Mouse (Mus musculus) CH12F3 (cell line): Measurements from ENCODE around the gene Cfdp1.

Experiments
- in situ Hi-C: fragments of 300-500 bp; cut with MboI; formaldehyde crosslinking; loops from 2 replicates; pipeline ENCODE4 v1.14.3; 2020; ENCODE audit warnings: low sequenced_read_pairs

The Cfdp1 gene

DNA sequence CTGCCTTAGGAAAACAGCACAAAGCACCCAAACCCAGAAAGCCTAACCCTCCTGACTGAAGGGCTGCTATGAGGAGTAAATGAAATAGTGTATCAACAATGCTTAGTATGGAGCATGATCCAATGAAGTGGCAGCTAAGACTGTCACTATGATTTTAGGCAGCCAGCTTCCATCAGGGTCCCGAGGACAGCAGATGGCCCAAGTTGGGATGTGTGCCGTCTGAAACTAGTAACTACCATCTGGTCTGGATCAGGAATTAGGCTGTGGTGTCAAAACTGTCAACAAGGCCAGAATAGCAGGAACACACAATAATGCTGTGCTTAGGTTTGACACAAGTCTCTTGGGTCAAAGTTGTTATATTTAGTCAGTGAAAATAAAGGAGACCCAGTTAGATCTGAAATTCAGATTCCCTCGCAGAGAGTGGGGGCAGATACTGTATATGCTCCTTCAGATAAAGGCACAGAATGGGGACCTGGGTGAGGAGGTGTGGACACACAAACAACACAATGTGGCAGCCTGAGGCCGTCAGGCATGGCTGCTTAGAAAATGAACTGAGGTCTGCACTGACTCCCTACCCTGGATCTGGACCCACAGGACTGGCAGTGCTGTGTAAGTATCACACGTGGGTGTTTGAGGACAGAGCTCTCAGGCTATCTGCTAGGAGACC lies 83.0 kb downstream of the Cfdp1 start:
- in situ Hi-C loops: no loop called here

DNA sequence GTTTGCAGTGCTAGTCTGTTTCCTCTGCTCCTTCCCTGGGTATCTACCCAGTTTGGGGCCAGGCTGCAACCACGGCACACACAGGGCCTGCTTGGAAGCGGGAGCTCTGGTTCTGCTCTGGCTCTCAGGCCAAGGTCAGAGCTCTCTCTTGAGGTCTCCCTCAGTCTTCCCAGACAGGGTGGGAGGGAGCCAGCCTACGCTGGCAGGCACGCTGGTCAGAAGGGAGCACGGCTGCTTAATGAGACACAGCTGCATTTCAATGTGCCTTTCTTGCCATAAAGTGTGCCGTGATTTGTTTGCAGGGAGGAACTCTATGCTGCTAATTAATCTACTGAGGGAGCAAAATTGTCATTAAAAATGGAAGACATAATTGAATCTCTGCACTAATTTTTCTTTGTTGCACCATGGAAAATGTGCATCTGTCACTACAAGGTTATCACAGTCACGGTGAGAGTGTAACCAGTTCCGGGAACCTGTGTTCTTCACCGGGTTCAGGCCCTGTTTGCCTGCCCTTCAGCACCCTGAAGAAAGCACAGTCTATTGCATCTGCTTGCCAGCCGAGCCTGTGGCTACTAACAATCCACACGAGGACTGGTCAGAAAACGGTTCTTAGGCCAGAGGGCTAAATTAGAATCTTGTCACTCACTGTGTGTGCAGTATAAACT lies 84.2 kb downstream of the Cfdp1 start:
- in situ Hi-C loops: no loop called here

DNA sequence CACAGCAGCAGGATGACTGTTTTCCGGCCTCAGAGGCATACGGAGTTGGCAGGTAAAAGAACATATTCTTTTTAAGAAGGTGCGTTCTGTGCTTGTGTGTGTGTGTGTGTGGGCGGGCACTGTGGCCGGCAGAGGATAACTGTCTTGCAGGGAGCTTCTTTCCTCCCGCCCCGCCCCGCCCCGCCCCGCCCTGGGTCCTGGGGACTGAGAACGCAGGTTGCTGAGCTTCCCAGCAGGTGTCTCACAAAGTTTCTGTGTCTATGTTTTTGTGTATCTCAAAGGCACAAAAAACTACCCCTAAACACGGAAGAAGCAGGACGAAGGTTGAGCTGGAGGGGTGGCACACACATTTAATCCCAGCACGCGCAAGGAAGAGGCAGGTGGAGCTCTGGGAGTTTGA lies 84.8 kb downstream of the Cfdp1 start:
- in situ Hi-C loops: no loop called here

DNA sequence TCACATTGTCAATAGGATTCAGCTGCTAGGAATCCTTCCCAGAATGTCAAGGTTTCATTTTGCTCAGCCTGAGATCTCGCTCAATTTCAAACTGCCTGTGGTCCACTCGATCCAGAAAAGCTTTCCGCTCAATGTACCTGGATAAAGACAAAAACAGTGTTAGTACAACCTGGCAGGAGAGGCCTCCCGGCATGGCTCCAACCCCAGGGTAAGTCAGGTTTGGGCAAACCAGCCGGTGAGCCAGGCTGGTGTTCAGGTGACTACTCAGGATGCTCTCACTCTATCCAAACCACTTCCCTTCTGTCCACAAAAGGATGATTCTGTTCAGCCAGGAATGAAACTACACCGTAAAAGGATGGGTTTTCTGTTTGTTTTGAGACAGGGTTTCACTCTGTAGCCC lies 85.4 kb downstream of the Cfdp1 start:
- in situ Hi-C loops: no loop called here

DNA sequence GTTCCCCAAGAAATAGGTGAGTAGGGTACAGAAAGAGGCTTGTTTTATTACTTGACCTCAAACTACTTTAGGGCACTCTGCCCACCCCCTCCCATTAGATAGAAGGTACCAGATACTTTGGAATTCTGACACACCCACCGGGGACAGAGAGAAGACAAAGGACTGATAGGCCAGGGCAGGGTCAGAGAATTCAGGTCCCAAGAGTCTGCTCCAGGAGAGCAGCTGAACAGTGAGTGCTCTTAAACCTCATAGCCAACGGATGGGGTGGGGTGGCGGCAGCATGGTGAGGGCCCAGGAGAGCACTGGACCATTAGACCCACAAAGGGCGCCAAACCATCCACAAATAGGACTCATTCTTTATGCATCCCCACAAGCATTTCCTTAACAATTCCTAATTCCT lies 88.5 kb downstream of the Cfdp1 start:
- in situ Hi-C loops: no loop called here

DNA sequence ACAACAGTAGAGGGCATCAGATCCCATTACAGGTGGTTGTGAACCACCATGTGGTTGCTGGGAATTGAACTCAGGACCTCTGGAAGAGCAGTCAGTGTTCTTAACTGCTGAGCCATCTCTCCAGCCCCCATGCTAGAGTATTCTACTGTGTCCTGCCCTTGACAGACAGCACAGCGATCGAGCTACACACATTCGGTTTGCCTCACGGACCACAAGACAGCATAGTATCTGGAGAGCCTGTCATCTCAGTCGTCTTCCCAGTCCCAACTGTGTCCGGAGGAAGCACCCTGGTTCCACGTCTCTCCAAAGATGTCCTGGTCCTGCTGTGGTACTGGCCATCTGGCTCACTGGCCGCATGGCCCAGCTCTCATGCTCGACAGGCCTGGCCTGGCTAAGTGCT lies 89.0 kb downstream of the Cfdp1 start:
- in situ Hi-C loops: no loop called here

DNA sequence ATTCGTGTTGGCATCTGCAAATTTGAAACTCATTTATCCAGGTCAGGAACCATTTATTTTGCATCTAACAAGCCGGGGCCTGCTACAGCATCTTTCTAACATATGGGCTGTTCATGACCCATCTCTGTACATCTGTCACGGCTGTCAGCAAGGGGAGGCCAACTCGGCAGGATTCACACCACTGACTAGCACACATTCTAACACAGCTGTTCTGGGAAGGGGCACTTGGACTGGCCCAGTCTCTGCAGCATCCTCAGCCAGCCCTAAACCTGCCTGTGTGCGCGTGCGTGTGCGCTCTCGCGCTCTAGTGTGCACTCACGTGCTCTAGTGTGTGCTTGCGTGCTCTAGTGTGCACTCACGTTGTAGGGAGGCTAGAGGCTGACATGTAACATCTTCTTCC lies 93.4 kb downstream of the Cfdp1 start:
- in situ Hi-C loops: no loop called here

DNA sequence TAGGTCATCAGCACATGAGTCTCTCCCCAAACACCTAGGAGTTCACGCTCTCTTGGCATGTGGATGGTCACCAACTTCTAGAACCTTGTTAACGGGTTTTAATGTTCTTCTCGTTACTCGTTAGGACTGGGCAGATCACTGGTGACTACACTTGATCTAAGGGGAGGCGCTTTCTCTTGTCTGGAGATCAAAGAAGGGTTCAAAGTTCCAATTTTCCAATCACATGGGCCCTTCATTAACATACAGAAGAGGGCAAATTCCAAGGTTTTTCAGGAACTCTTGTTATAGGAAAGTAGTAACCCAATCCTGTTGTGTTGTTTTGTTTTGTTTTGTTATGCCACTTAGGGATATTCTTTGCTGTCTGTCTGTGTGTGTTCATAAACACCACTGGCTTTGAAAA lies 95.3 kb downstream of the Cfdp1 start:
- in situ Hi-C loops: no loop called here

DNA sequence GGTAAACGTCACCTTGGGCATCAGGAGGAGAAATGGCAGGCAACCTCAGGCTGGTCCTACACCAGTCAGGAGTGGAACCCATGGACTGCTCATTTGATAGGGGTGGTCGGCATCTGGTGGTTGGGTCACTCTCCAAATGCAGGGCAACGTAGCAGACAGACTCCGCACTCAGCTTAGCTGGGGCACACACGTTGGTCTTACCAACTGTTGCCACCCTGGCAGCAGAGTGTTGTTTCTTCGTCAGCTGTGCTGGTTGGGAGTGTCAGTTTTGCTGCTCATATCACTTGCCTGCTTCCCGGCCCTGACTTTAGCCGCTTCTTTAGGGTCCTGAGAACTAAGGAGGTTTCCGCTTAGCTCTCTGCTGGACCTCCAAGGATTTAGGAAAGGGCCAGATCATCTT lies 96.5 kb downstream of the Cfdp1 start:
- in situ Hi-C loops: no loop called here

DNA sequence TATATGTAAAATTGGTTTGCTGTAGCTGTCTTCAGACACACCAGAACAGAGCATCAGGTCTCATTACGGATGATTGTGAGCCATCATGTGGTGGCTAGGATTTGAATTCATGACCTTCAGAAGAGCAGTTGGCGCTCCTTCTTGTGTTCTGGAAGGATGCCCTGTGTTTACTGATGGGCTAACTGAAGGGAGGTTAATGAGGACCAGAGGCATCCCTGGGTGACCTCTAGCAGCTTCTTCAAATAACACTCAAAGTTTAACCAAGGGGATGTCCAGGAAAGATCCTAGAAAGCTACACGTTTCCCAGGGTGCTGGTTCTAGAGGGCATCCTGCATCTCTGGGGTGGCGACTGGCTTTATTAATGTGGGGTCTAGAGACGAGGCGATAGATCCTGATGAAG lies 99.4 kb downstream of the Cfdp1 start:
- in situ Hi-C loops: no loop called here

DNA sequence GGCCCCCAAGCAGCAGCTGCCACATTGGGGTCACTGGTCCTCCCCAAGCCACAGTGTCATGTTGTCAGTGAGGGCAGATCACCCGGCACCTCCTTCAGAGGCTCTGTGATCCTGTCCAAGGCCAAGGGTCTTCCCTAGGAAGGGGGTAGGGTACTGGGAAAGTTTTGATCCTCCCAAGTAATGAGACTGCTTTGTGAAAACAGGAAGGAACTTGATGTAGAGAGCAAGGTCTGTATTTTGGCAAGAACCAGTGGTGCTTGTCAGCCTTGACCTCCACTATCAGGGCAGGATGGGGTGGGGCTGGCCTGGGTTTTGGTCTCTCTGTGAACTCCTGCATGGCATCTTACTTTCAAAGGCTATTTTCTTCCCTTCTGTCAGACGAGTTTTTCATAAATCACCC lies 100.0 kb downstream of the Cfdp1 start:
- in situ Hi-C loops: no loop called here

DNA sequence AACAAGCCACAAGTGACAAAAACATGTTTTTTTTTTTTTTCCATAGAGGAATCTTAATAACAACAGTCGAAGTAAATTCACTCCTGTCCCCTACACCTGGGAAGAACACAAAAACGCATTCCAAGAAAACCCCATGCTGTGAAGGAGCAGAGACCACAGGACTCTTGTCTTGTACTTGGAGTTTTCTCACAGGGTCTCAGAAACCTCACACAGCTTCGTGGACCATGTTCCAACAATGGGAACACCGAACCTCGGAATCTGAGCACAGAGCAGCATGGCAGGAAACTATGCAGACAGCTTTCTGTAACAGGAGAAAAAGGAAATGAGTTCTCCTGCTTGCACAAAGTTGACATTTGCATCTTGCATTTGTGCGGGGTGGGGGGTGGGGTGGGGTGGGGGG lies 105.3 kb downstream of the Cfdp1 start:
- in situ Hi-C loops: no loop called here

DNA sequence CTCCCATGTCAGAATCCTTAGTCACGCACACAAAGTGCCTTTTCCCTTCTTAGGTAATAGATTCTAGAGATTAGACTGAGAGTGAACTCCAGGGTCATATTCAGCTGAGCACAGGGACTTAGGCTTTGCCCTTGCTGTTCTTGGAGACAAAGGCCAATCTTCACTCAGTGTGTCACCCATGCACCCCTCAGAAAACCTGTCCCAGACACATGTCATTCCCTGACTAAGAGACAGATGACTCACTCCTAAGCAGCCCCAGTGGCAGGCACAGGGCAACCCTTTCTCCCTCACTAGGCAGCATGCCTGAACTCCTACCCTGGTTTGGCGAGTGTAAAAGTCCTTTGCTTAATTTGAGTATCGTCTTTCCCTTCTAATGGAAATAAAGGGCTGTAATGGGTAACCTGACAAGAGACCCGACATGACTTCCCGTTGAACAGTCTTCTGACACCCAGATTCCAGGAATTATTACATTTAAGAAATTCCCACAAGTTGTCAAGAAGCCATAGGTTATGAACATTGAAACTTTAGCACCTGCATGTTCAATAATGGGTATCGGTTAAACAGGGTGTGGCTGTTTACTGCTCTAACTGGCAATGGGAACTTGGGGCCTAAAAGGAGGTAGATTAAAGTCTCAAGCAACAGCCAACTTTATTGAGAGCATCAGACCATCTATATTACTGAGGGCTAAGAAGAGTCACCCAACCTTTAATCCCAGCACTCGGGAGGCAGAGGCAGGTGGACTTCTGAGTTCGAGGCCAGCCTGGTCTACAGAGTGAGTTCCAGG lies 106.0 kb downstream of the Cfdp1 start:
- in situ Hi-C loops: no loop called here

DNA sequence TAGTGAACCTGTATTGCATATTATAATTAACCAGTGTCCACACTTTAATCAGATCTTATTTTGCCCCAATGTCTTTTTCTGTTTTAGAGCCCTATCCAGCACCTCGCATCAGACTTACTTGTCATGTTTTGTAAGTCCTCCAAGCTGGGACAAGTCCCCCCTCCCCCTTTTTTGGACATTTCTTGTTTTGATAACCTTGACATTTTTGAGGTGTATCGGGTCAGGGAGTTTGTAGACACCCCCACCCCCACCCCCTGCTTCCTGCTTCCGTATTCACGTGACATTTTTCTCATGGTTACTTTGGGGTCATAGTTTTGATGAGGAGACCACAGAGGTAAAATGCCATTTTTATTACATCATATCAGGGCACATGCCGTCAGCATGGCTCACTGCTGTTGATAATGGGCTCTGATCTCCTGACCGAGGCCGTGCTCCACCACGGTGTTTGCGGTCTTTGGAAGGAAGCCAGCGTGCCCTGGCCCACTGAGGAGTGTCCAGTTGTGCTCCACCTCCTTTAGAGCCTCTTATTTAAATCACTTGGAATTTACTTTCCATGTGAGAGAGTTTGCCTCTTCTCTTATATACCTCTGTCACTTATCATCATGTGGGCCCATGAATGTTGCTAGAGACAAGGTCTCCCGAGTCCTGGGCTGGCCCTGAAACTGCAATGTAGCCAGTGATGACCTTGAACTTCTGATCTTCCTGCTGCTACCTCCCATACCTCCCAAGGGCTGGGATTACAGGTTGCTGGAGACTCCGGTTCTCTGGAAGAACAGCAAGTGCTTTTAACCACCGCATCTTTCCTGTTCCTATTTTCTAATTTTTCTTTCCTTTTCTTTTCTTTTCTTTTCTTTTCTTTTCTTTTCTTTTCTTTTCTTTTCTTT lies 107.3 kb downstream of the Cfdp1 start:
- in situ Hi-C loops: no loop called here

DNA sequence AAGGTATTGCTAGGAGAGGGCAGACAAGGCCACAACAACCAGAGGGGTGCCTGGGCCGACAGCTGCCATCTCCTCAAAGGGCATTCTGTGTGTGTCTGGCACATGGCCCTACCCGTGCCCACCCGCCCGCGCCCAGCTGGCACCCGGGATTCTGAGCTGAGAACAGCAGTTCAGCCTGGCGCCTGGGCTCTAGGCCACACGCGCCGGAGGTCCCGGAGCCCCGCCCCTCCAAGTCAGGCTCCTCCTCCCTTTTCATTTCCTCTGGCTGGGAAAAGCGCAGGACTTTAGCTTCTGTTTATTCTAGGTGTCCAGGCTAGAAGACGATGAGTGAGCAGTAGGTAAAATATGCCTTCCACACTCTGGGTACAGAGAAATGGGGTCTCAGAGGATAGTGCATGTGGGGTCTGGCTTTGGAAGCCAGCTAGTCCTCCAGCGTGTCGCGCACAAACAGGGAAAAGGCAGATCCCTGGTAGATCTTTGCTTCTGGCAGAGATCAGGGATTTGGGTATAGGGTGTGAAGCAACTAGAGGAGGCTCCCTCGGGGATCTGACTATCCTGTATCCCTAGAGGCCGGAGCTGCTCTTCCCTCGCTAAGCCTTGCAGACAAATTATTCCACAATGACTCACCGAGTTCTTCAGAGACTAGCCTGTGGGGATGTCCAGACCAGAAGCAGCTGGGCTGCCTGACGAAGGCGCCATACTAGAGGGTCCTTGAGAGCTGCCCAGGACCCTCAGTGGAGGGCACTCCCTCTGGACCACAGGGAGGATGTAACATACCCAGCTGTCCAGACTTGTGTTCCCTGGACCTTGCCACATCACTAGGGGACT lies 108.3 kb downstream of the Cfdp1 start:
- in situ Hi-C loops: no loop called here

DNA sequence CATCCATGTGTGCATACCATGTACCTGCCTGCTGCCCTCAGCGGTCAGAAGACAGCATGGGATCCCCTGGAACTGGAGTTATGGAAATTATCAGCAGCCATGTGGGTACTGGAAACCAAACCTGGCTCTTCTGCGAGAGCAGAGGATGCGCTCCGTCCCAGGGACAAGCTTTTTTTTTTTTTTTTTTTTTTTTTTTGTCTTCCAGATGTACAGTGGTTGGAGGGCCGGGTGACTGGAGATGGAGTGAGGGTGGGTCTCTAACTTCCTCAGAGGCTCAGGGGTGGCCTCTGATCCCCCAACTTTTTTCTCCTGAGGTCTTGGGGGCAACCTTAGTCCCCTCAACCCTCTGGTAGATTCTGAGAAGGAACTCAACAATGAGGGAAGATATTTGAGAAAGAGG lies 109.0 kb downstream of the Cfdp1 start:
- in situ Hi-C loops: no loop called here

DNA sequence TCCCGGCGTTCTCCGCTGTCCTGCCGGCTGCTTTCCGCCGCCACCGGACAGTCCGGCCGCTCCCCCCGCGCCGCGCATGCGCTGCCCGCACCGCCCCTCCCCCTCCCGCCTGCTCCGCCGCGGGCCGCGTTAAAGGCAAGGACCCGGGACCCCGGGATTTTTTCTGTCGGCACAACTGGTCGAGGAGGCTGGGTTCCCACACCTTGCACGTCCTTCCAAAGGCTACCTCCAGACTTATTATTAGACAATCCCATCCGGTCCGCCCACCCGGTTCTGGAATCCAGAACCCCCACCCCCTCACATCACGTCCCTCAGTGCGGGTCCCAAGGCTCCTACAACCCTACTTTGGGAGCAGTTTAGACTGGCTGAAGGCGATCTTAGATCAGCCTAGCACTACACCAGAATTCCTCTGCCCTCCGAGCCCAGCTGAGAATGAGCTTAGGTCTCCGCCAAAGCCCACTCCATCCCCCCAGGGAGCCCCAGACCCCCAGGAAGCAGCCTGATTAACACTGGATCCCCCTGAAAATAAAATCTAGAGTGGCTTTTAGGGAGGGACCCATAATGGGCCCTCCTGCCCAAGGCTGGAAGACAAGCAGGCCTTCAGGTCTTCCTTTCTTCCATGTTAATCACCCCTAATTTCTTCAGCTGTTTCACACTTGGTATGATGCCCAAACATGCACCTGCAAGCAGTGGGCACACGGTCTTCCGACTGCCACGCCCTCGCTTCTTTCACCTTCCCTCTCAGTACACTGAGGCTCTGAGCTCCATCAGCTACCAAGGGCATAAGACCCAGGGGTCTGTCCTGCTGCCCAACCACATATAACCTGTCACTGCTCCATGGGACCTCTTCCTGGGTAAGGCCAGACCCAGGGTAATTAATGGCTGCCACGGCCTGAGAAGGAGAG lies 110.0 kb downstream of the Cfdp1 start, which contains the start of gene Bcar1:
Gene Bcar1, minus strand, starts transcription at position 18 of the 905 bp plus-strand sequence.
- in situ Hi-C loops: no loop called here

DNA sequence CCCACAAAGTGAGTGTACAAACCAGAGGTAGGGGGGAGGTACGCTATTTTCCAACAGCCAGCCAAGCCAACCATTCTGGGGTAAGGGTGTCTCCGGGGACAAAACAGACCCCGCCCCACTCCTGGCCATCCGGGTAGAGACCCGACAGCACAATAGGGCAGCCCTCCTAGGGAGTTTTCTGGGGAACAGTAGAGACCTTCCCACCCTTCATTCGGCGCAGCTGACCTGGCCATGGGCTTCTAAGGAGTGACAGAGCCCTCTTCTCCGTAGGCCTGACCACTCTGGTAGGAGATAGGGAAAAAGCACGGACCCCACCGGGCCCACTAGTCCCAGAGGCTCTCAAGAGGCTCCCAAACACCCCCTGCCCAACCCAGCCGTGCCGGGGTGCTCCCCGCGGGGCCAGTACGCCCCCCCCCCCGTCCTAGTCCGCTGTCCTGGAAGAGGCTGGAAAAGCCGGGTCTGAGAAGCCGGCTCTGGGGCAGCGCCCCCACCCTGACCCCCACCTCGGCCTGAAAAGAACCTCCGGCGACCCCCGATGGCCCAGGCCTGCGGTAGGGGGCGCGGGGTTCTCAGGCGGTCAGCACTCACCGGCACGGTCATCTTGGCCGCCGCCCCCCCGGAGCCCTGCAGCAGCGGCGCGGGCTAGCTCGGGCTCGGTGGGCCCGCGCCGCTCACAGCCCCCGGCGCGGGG lies 110.8 kb downstream of the Cfdp1 start:
- in situ Hi-C loops: no loop called here
